Mouse (Mus musculus) midbrain, embryonic 12.5 days (tissue): ENCODE data around the gene Purb. TPM values are rescaled to one million over a fixed set of nuclear protein-coding genes. Genes with fewer than 3 reads are reported as not detected.
"Not testable (repeated sequence)": the region's sequence is repeated elsewhere in the genome, so short reads cannot be mapped to it uniquely, and the experiment has no call there.

ENCODE experiments used
- ATAC-seq: fragments of 200-750 bp; cut with Nextera tagmentation; 2 replicates; pipeline ENCODE4 v1.8.0; 2017; ENCODE audit warnings: low read depth, moderate TSS enrichment, moderate library complexity; ENCODE audit not compliant: low FRiP score
- H3K27ac ChIP-seq: fragments of 300-500 bp; sonication (generic); replicated peaks from 2 replicates; pipeline ENCODE4 v1.5.1; 2016; ENCODE audit warnings: mild to moderate bottlenecking
- H3K27me3 ChIP-seq: fragments of 300-500 bp; sonication (generic); 2 replicates; pipeline ENCODE4 v1.6.1; 2016; ENCODE audit warnings: mild to moderate bottlenecking
- H3K36me3 ChIP-seq: fragments of 300-500 bp; sonication (generic); 2 replicates; pipeline ENCODE4 v1.6.1; 2016
- H3K4me1 ChIP-seq: fragments of 300-500 bp; sonication (generic); 2 replicates; pipeline ENCODE4 v1.6.1; 2016
- H3K4me2 ChIP-seq: fragments of 300-500 bp; sonication (generic); replicated peaks from 2 replicates; pipeline ENCODE4 v1.6.1; 2016; ENCODE audit warnings: mild to moderate bottlenecking, moderate library complexity
- H3K4me3 ChIP-seq: fragments of 300-500 bp; sonication (generic); 2 replicates; pipeline ENCODE4 v1.5.1; 2016; ENCODE audit warnings: mild to moderate bottlenecking
- H3K9ac ChIP-seq: fragments of 300-500 bp; sonication (generic); replicated peaks from 2 replicates; pipeline ENCODE4 v1.6.1; 2016; ENCODE audit warnings: mild to moderate bottlenecking, moderate library complexity
- H3K9me3 ChIP-seq: fragments of 300-500 bp; sonication (generic); 2 replicates; pipeline ENCODE4 v1.6.1; 2016; ENCODE audit warnings: mild to moderate bottlenecking
- WGBS: fragments of 180-500 bp; shearing (Covaris S2); methylation state at CpG from one replicate; pipeline ENCODE4 v1.1.7; 2016; 5-methylcytosine and 5-hydroxymethylcytosine counted together
- microRNA-seq: library from miRNA; unstranded; fragments of <30 nt; microRNA quantifications from one replicate; pipeline ENCODE4, GENCODE M21; 2017
- polyA plus RNA-seq: library from polyadenylated mRNA; unstranded; fragments of >200 nt; fragmentation: Nextera tagmentation; extraction: Ambion mirVana; gene quantifications from 2 replicates; pipeline ENCODE4 v1.2.1, GENCODE M21; 2016

Purb gene
- polyA plus RNA-seq, 1 experiment from 2014 or later: 16.8 TPM

- Histone ChIP-seq H3K9ac (no peak overlapping the region), H3K4me3 (no peak overlapping the region), H3K27ac (no peak overlapping the region), H3K36me3 (peaks cover 64% of the 10 kb centered on the region), H3K9me3 (no peaks in the 10 kb centered on the region), H3K27me3 (no peaks in the 10 kb centered on the region), H3K4me2 (no peak overlapping the region), H3K4me1 (no peaks in the 10 kb centered on the region)
- ATAC-seq: no peak
- 94% methylated on average over 2 of the region's 2 CpGs for WGBS
Measured at GRCm38 (mm10) chr11:6437667-6438066, 38.0 kb downstream of the Purb start.

- WGBS: 65% methylated on average over 8 of the region's 8 CpGs
- Histone ChIP-seq H3K27me3 (no peaks in the 10 kb centered on the region), H3K4me2 (no peak overlapping the region), H3K27ac (no peak overlapping the region), H3K4me1 (no peaks in the 10 kb centered on the region), H3K36me3 (peaks cover 72% of the 10 kb centered on the region), H3K9ac (no peak overlapping the region), H3K9me3 (no peaks in the 10 kb centered on the region), H3K4me3 (no peak overlapping the region)
- ATAC-seq: no peak
Measured at GRCm38 (mm10) chr11:6436442-6436841, 39.3 kb downstream of the Purb start.

- no peaks in the 10 kb centered on the region for H3K4me1 ChIP-seq
Measured at GRCm38 (mm10) chr11:6430186-6430585, 45.5 kb downstream of the Purb start.

GRCm38 (mm10) chr11:6420722-6421350, 54.9 kb downstream of the Purb start:
- Histone ChIP-seq H3K9me3 (no peaks in the 10 kb centered on the region), H3K4me3 (no peak overlapping the region), H3K9ac (no peak overlapping the region), H3K27me3 (no peaks in the 10 kb centered on the region), H3K27ac (no peak overlapping the region), H3K4me2 (no peak overlapping the region), H3K4me1 (peaks cover 18% of the 10 kb centered on the region), H3K36me3 (peaks cover 60% of the 10 kb centered on the region)
- WGBS: 70% methylated on average over 2 of the region's 2 CpGs
- no peak for ATAC-seq

More at GRCm38 (mm10) chr11:6430186-6430585, 45.5 kb downstream of the Purb start:
- no peaks in the 10 kb centered on the region for H3K27me3 ChIP-seq
- 95% methylated on average over 7 of the region's 7 CpGs for WGBS
- no peak overlapping the region for H3K9ac ChIP-seq
- no peak overlapping the region for H3K4me3 ChIP-seq
- no peaks in the 10 kb centered on the region for H3K9me3 ChIP-seq
- no peak for ATAC-seq
- H3K4me2 ChIP-seq: no peak overlapping the region
- peaks cover 93% of the 10 kb centered on the region for H3K36me3 ChIP-seq
- H3K27ac ChIP-seq: no peak overlapping the region

GRCm38 (mm10) chr11:6420283-6420703, 55.4 kb downstream of the Purb start:
- H3K4me3 ChIP-seq: no peak overlapping the region
- 28% methylated on average over 1 of the region's 1 CpGs for WGBS
- ATAC-seq: no peak
- no peak overlapping the region for H3K4me2 ChIP-seq
- H3K9me3 ChIP-seq: no peaks in the 10 kb centered on the region
- H3K36me3 ChIP-seq: peaks cover 57% of the 10 kb centered on the region
- H3K9ac ChIP-seq: no peak overlapping the region
- no peak overlapping the region for H3K27ac ChIP-seq
- peaks cover 18% of the 10 kb centered on the region for H3K4me1 ChIP-seq
- no peaks in the 10 kb centered on the region for H3K27me3 ChIP-seq

- H3K9ac ChIP-seq, H3K4me2 ChIP-seq, H3K27me3 ChIP-seq, H3K27ac ChIP-seq, H3K4me3 ChIP-seq, ATAC-seq, H3K9me3 ChIP-seq: not testable (repeated sequence)
- Histone ChIP-seq H3K4me1 (peaks cover 25% of the 10 kb centered on the region), H3K36me3 (peaks cover 49% of the 10 kb centered on the region)
- 66% methylated on average over 4 of the region's 4 CpGs for WGBS
Measured at GRCm38 (mm10) chr11:6419156-6419555, 56.6 kb downstream of the Purb start.

- Histone ChIP-seq H3K27me3 (no peaks in the 10 kb centered on the region), H3K27ac (no peak overlapping the region), H3K9me3 (no peaks in the 10 kb centered on the region), H3K4me2 (no peak overlapping the region; the same call in 1 of the 2 replicates), H3K9ac (no peak overlapping the region), H3K4me3 (no peak overlapping the region), H3K36me3 (peaks cover 46% of the 10 kb centered on the region), H3K4me1 (peaks cover 25% of the 10 kb centered on the region)
- 89% methylated on average over 5 of the region's 5 CpGs for WGBS
- no peak for ATAC-seq
Measured at GRCm38 (mm10) chr11:6418751-6419150, 57.0 kb downstream of the Purb start.

Small RNAs within 50 kb of the gene (microRNA-seq; reads per million reads assigned to microRNA genes)
- not detected for gene Gm22123

Other genes with a start within 250 kb of the Purb start
- gene Npc1l1, start 245.8 kb downstream of the Purb start, polyA plus RNA-seq: not detected in 2 replicates
- gene Ddx56, start 208.1 kb downstream of the Purb start, polyA plus RNA-seq: 92.0 and 93.7 TPM in 2 replicates
- 150 and 153 TPM in 2 replicates for gene Tmed4, start 201.0 kb downstream of the Purb start, polyA plus RNA-seq
- gene Ogdh, start 184.3 kb downstream of the Purb start, polyA plus RNA-seq: 92.4 and 98.3 TPM in 2 replicates
- 22.6 and 25.2 TPM in 2 replicates for gene Zmiz2, start 86.8 kb downstream of the Purb start, polyA plus RNA-seq
- gene Ppia, start 60.5 kb downstream of the Purb start, polyA plus RNA-seq: 4,523 and 4,594 TPM in 2 replicates
- 831 and 843 TPM in 2 replicates for gene H2afv, start 31.5 kb downstream of the Purb start, polyA plus RNA-seq
- 0.31 and 0.47 TPM in 2 replicates for gene Myo1g, start 45.0 kb upstream of the Purb start, polyA plus RNA-seq
- gene Ccm2, start 71.0 kb upstream of the Purb start, polyA plus RNA-seq: 87.5 and 88.6 TPM in 2 replicates
- 83.4 and 88.5 TPM in 2 replicates for gene Nacad, start 130.1 kb upstream of the Purb start, polyA plus RNA-seq
- gene Tbrg4, start 150.2 kb upstream of the Purb start, polyA plus RNA-seq: 42.9 and 46.1 TPM in 2 replicates
- not detected in 2 replicates for gene Wap, start 162.7 kb upstream of the Purb start, polyA plus RNA-seq
- 5.1 and 6.3 TPM in 2 replicates for gene Ramp3, start 182.6 kb upstream of the Purb start, polyA plus RNA-seq